Mouse (Mus musculus) splenic B cell, adult 2 months (primary cell): Measurements from ENCODE around the gene Tmem8.

Source experiments
- DNase-seq: peaks from one replicate; pipeline ENCODE4 v3.0.0-alpha.2; 2011; ENCODE audit warnings: low read depth, low spot score
- H3K27me3 ChIP-seq: 2 replicates; pipeline ENCODE4 v1.6.1; 2012; ENCODE audit warnings: mild to moderate bottlenecking, low read length, moderate library complexity, mixed read lengths; ENCODE audit not compliant: control insufficient read depth, poor library complexity, insufficient read depth, severe bottlenecking
- H3K36me3 ChIP-seq: 2 replicates; pipeline ENCODE4 v1.6.1; 2012; ENCODE audit warnings: mild to moderate bottlenecking, low read length, moderate library complexity, mixed read lengths; ENCODE audit not compliant: control insufficient read depth, poor library complexity, insufficient read depth, severe bottlenecking

The Tmem8 gene

DNA sequence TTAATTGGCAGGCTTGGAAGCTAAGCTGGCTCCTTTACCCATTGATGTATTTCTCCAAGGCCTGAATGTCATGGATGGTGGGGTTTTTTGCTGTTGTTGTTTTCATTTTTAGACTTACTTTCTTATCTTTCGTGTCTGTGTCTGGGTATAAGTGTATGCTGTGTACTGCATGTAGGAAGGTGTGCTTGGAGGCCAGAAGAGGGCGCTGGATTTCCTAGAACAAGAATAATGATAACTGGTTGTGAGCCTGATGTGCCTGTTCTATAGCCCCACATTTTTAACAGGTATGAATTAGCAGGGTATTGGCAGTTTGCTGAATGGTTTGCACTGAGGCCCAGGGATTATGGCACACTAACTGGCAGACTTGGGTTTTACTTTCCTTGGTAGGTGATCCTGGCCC is 36.0 kb downstream of the Tmem8 start:
- Histone ChIP-seq H3K36me3 (peaks cover 10% of the 10 kb centered on the region), H3K27me3 (no peaks in the 10 kb centered on the region)
- no peak for DNase-seq

DNA sequence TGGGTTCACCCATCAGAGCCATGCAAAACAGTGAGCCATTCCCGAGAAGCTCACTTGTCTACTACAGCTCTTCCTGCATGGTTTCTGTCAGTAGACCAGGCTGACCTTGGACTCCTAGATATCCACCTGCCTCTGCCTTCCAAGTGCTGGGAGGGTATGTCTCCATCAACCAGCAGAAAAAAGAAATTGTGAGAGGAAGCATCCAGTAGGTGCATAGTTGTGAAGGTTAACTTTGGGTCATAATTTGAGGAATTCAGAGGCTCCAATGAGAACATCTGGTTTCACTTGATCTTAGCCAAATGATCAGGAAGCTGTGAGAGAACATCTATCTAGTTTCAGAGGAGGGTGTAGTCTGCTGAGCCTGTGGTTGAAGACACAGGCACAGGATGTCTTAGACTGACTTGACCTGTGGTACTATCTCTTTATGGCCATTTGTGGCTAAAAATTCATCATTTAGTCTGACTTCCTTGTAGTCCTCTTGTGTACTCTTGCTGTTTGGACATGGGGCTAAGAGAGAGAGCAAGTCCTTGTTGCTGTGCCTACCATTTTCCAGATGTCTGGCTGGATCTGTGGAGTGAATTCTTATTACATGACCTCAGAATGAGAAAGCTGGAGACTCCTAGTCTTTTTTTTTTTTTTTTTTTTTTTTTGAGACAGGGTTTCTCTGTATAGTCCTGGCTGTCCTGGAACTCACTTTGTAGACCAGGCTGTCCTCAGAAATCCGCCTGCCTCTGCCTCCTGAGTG is 39.0 kb downstream of the Tmem8 start:
- H3K27me3 ChIP-seq: no peaks in the 10 kb centered on the region
- peaks cover 8% of the 10 kb centered on the region; the same call in 1 of the 2 replicates for H3K36me3 ChIP-seq
- no peak for DNase-seq

DNA sequence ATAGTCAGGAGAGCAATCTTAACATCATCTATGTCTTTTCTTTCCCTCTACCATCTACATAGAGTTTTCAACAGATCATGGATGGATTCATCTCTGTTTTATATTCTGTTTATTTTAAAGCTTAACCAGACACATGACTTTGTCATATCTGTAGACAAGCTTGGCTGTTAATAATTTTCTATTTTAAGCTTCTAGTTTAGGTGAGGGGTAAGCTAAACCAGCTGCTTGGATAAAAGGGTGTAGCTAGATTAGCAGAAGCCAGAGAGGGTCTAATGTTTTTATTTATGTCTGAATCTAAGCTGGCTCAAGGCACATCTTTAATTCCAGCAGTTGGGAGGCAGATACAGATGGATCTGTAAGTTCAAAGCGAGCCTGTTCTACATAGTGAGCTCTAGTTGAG is 49.6 kb downstream of the Tmem8 start:
- DNase-seq: no peak
- H3K27me3 ChIP-seq: no peaks in the 10 kb centered on the region
- no peaks in the 10 kb centered on the region for H3K36me3 ChIP-seq

DNA sequence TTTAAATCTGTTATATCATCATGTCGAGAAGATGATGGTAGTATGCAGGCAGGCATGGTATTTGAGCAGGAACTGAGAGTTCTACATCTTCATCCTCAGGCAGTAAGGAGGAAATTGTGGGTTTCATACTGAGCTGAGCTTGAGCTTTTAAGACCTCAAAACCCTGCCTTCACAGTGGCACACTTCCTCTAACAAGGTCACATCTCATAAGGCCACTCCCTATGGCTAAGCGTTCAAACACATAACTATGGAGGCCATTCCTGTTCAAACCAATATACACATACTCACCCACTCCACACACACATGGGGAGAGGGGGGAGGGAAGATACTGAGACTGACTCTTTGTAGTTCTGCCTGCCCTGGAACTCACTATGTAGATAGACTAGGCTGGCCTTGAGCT is 54.9 kb downstream of the Tmem8 start:
- Histone ChIP-seq H3K36me3 (no peaks in the 10 kb centered on the region), H3K27me3 (no peaks in the 10 kb centered on the region)
- DNase-seq: peak; percentile 88
